Mouse (Mus musculus): ENCODE results near the gene Lrg1. TPM values are rescaled to one million over a fixed set of nuclear protein-coding genes. Genes with fewer than 3 reads are reported as not detected.

Gene Lrg1
- polyA plus RNA-seq, 1 experiment from 2014 or later: 1.4 TPM

GRCm38 (mm10) chr17:56139858-56140595 lies 18.2 kb upstream of the Lrg1 start, which contains the start of gene Sema6b:
Gene Sema6b (minus strand): TSS chr17:56140343.
- WGBS: 2% methylated on average over 79 of the region's 79 CpGs
- peak within 1 kb of the TSS; percentile 99 for H3K4me2 ChIP-seq (ENCODE audit: low read depth, low read length)

GRCm38 (mm10) chr17:56139355-56139754 lies 17.6 kb upstream of the Lrg1 start:
- H3K9ac ChIP-seq (ENCODE audit: low read length): peak overlapping the region; percentile 69
- WGBS: 10% methylated on average over 21 of the region's 21 CpGs
- H3K4me2 ChIP-seq (ENCODE audit: low read depth, low read length): peak overlapping the region; percentile 99
- peaks cover 24% of the 10 kb centered on the region for H3K4me1 ChIP-seq (ENCODE audit: control insufficient read depth, insufficient read depth, low read length)
- peaks cover 35% of the 10 kb centered on the region for H3K27me3 ChIP-seq (ENCODE audit: control insufficient read depth, insufficient read depth, low read length)
- no peak overlapping the region for H3K27ac ChIP-seq (ENCODE audit: low read length)
- ATAC-seq (ENCODE audit: insufficient read depth, low FRiP score): no peak
- no peaks in the 10 kb centered on the region for H3K9me3 ChIP-seq (replicated peaks; ENCODE audit: control insufficient read depth, low read length)
- H3K36me3 ChIP-seq (ENCODE audit: control insufficient read depth, insufficient read depth, low read length): no peaks in the 10 kb centered on the region
- H3K4me3 ChIP-seq (replicated peaks; ENCODE audit: low read length): peak overlapping the region; percentile 63

More at GRCm38 (mm10) chr17:56139858-56140595, 18.2 kb upstream of the Lrg1 start, which contains the start of gene Sema6b:
- Histone ChIP-seq H3K36me3 (ENCODE audit: control insufficient read depth, insufficient read depth, low read length) (no peaks in the 10 kb centered on the region), H3K9ac (ENCODE audit: low read length) (peak within 1 kb of the TSS; percentile 69), H3K27ac (ENCODE audit: low read length) (no peak within 1 kb of the TSS), H3K27me3 (ENCODE audit: control insufficient read depth, insufficient read depth, low read length) (peaks cover 35% of the 10 kb centered on the region), H3K9me3 (replicated peaks; ENCODE audit: control insufficient read depth, low read length) (no peaks in the 10 kb centered on the region), H3K4me3 (replicated peaks; ENCODE audit: low read length) (peak within 1 kb of the TSS; percentile 63), H3K4me1 (ENCODE audit: control insufficient read depth, insufficient read depth, low read length) (peaks cover 17% of the 10 kb centered on the region)
- ATAC-seq (ENCODE audit: insufficient read depth, low FRiP score): peak; percentile 7; the same call in 1 of the 2 replicates

GRCm38 (mm10) chr17:56137839-56138613 lies 16.2 kb upstream of the Lrg1 start:
- H3K9ac ChIP-seq (ENCODE audit: low read length): no peak overlapping the region
- H3K27me3 ChIP-seq (ENCODE audit: control insufficient read depth, insufficient read depth, low read length): peaks cover 27% of the 10 kb centered on the region
- ATAC-seq (ENCODE audit: insufficient read depth, low FRiP score): no peak
- WGBS: 21% methylated on average over 25 of the region's 25 CpGs
- H3K36me3 ChIP-seq (ENCODE audit: control insufficient read depth, insufficient read depth, low read length): no peaks in the 10 kb centered on the region
- H3K4me1 ChIP-seq (ENCODE audit: control insufficient read depth, insufficient read depth, low read length): peaks cover 34% of the 10 kb centered on the region
- no peaks in the 10 kb centered on the region for H3K9me3 ChIP-seq (replicated peaks; ENCODE audit: control insufficient read depth, low read length)
- no peak overlapping the region for H3K27ac ChIP-seq (ENCODE audit: low read length)
- H3K4me3 ChIP-seq (replicated peaks; ENCODE audit: low read length): no peak overlapping the region
- no peak overlapping the region for H3K4me2 ChIP-seq (ENCODE audit: low read depth, low read length)

- no peak overlapping the region for H3K4me3 ChIP-seq (replicated peaks; ENCODE audit: low read length)
- H3K4me1 ChIP-seq (ENCODE audit: control insufficient read depth, insufficient read depth, low read length): peaks cover 31% of the 10 kb centered on the region
- H3K27ac ChIP-seq (ENCODE audit: low read length): no peak overlapping the region
- no peaks in the 10 kb centered on the region for H3K9me3 ChIP-seq (replicated peaks; ENCODE audit: control insufficient read depth, low read length)
- H3K4me2 ChIP-seq (ENCODE audit: low read depth, low read length): no peak overlapping the region
- peaks cover 21% of the 10 kb centered on the region for H3K27me3 ChIP-seq (ENCODE audit: control insufficient read depth, insufficient read depth, low read length)
- WGBS: 80% methylated on average over 7 of the region's 7 CpGs
- no peak for ATAC-seq (ENCODE audit: insufficient read depth, low FRiP score)
- no peaks in the 10 kb centered on the region for H3K36me3 ChIP-seq (ENCODE audit: control insufficient read depth, insufficient read depth, low read length)
- no peak overlapping the region for H3K9ac ChIP-seq (ENCODE audit: low read length)
Observed at GRCm38 (mm10) chr17:56136558-56136957, 14.8 kb upstream of the Lrg1 start.

GRCm38 (mm10) chr17:56134463-56134971 lies 12.7 kb upstream of the Lrg1 start:
- Histone ChIP-seq H3K9me3 (replicated peaks; ENCODE audit: control insufficient read depth, low read length) (no peaks in the 10 kb centered on the region), H3K36me3 (ENCODE audit: control insufficient read depth, insufficient read depth, low read length) (no peaks in the 10 kb centered on the region), H3K4me2 (ENCODE audit: low read depth, low read length) (peak overlapping the region; percentile 80), H3K27ac (ENCODE audit: low read length) (peak overlapping the region; percentile 79), H3K4me1 (ENCODE audit: control insufficient read depth, insufficient read depth, low read length) (peaks cover 28% of the 10 kb centered on the region), H3K4me3 (replicated peaks; ENCODE audit: low read length) (peak overlapping the region; percentile 40), H3K27me3 (ENCODE audit: control insufficient read depth, insufficient read depth, low read length) (0 out of 2 replicates have a peak, but pooled peaks cover 8% of the 10 kb centered on the region), H3K9ac (ENCODE audit: low read length) (peak overlapping the region; percentile 65)
- 2% methylated on average over 27 of the region's 27 CpGs for WGBS
- ATAC-seq (ENCODE audit: insufficient read depth, low FRiP score): peak; percentile 24; the same call in 1 of the 2 replicates

- peaks cover 26% of the 10 kb centered on the region for H3K4me1 ChIP-seq (ENCODE audit: control insufficient read depth, insufficient read depth, low read length)
- ATAC-seq (ENCODE audit: insufficient read depth, low FRiP score): peak; percentile 86
- H3K27me3 ChIP-seq (ENCODE audit: control insufficient read depth, insufficient read depth, low read length): 0 out of 2 replicates have a peak, but pooled peaks cover 1% of the 10 kb centered on the region
- H3K9ac ChIP-seq (ENCODE audit: low read length): peak overlapping the region; percentile 65
- H3K9me3 ChIP-seq (replicated peaks; ENCODE audit: control insufficient read depth, low read length): no peaks in the 10 kb centered on the region
- peak overlapping the region; percentile 80 for H3K4me2 ChIP-seq (ENCODE audit: low read depth, low read length)
- no peaks in the 10 kb centered on the region for H3K36me3 ChIP-seq (ENCODE audit: control insufficient read depth, insufficient read depth, low read length)
- 18% methylated on average over 19 of the region's 21 CpGs for WGBS
- H3K27ac ChIP-seq (ENCODE audit: low read length): peak overlapping the region; percentile 79
- peak overlapping the region; percentile 40 for H3K4me3 ChIP-seq (replicated peaks; ENCODE audit: low read length)
Observed at GRCm38 (mm10) chr17:56133457-56134363, 11.9 kb upstream of the Lrg1 start.

- no peak overlapping the region; the same call in 1 of the 2 replicates for H3K4me2 ChIP-seq (ENCODE audit: low read depth, low read length)
- H3K4me3 ChIP-seq (replicated peaks; ENCODE audit: low read length): no peak overlapping the region
- no peak overlapping the region for H3K9ac ChIP-seq (ENCODE audit: low read length)
- no peak overlapping the region for H3K27ac ChIP-seq (ENCODE audit: low read length)
- no peaks in the 10 kb centered on the region for H3K27me3 ChIP-seq (ENCODE audit: control insufficient read depth, insufficient read depth, low read length)
- WGBS: 4% methylated on average over 14 of the region's 14 CpGs
- H3K36me3 ChIP-seq (ENCODE audit: control insufficient read depth, insufficient read depth, low read length): no peaks in the 10 kb centered on the region
- no peaks in the 10 kb centered on the region for H3K9me3 ChIP-seq (replicated peaks; ENCODE audit: control insufficient read depth, low read length)
- no peak for ATAC-seq (ENCODE audit: insufficient read depth, low FRiP score)
- H3K4me1 ChIP-seq (ENCODE audit: control insufficient read depth, insufficient read depth, low read length): peaks cover 21% of the 10 kb centered on the region; the same call in 1 of the 2 replicates
Observed at GRCm38 (mm10) chr17:56132661-56133060, 10.9 kb upstream of the Lrg1 start.

GRCm38 (mm10) chr17:56131814-56132213 lies 10.0 kb upstream of the Lrg1 start:
- Histone ChIP-seq H3K4me2 (ENCODE audit: low read depth, low read length) (no peak overlapping the region), H3K36me3 (ENCODE audit: control insufficient read depth, insufficient read depth, low read length) (no peaks in the 10 kb centered on the region), H3K27ac (ENCODE audit: low read length) (no peak overlapping the region), H3K4me3 (replicated peaks; ENCODE audit: low read length) (no peak overlapping the region), H3K9me3 (replicated peaks; ENCODE audit: control insufficient read depth, low read length) (no peaks in the 10 kb centered on the region), H3K9ac (ENCODE audit: low read length) (no peak overlapping the region), H3K4me1 (ENCODE audit: control insufficient read depth, insufficient read depth, low read length) (peaks cover 21% of the 10 kb centered on the region; the same call in 1 of the 2 replicates), H3K27me3 (ENCODE audit: control insufficient read depth, insufficient read depth, low read length) (no peaks in the 10 kb centered on the region)
- ATAC-seq (ENCODE audit: insufficient read depth, low FRiP score): no peak
- 41% methylated on average over 7 of the region's 7 CpGs for WGBS

Measured in stomach, embryonic 16.5 days (tissue).